Mouse (Mus musculus): Measurements from ENCODE around the gene Cbwd1. TPM values are rescaled to one million over a fixed set of nuclear protein-coding genes. Genes with fewer than 3 reads are reported as not detected.

Cbwd1 gene
- polyA plus RNA-seq, 1 experiment from 2014 or later: 16.5 TPM

DNA sequence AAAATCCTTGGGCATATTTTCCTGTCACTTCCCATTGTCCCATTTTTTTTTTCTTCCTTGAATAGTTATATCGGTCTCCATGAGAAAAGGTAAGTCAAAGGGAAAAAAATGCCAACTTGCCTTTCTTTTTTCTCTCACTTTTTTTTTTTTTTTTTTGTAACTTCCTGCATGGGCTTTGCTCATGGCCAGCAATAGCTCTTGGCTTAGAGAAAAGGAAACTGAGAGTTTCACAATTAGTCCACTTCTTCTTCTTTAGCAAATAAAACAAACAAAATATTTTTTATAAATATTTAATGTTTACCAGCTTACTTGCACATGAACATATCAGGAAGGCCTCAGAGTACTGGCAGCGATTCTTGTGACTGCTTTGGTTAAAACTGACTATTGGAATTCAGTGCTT is 4.8 kb upstream of the Cbwd1 start:
- 87% methylated on average over 2 of the region's 2 CpGs for whole genome bisulfite sequencing
- Histone ChIP-seq H3K9ac (ENCODE audit: low read length) (no peak overlapping the region), H3K4me3 (ENCODE audit: low read depth, low read length) (no peak overlapping the region), H3K27ac (ENCODE audit: low read depth, low read length) (no peak overlapping the region), H3K4me2 (ENCODE audit: low read length) (no peak overlapping the region), H3K36me3 (ENCODE audit: control insufficient read depth, insufficient read depth, low read length) (no peaks in the 10 kb centered on the region), H3K4me1 (ENCODE audit: control insufficient read depth, insufficient read depth, low read length) (no peaks in the 10 kb centered on the region), H3K27me3 (replicated peaks; ENCODE audit: control insufficient read depth, insufficient read depth, low read length) (no peaks in the 10 kb centered on the region), H3K9me3 (replicated peaks; ENCODE audit: control insufficient read depth, low read length) (no peaks in the 10 kb centered on the region)
- DNase-seq (ENCODE audit: low spot score) (no peak), ATAC-seq (no peak)

DNA sequence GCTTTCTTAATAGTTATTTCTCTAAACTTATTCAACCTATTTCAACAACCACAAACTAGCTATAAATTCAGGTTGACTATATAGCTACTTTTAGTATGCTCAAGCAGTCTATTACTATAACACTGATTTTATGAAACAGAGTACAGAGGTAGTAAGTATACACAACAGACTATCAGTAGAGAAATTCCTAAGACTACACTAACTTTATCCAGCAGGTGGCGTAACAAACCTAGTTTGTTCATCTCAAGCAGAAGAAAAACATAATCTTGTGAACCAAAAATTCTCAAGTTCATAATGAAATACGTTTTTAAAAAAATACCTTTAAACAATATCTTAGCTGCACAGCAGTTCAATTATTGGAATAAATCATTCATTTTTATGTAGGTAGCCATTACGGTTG is 2.9 kb downstream of the Cbwd1 start:
- Histone ChIP-seq H3K9me3 (replicated peaks; ENCODE audit: control insufficient read depth, low read length) (no peaks in the 10 kb centered on the region), H3K36me3 (ENCODE audit: control insufficient read depth, insufficient read depth, low read length) (peaks cover 12% of the 10 kb centered on the region), H3K4me3 (ENCODE audit: low read depth, low read length) (no peak overlapping the region), H3K4me1 (ENCODE audit: control insufficient read depth, insufficient read depth, low read length) (peaks cover 4% of the 10 kb centered on the region), H3K27me3 (replicated peaks; ENCODE audit: control insufficient read depth, insufficient read depth, low read length) (no peaks in the 10 kb centered on the region), H3K27ac (ENCODE audit: low read depth, low read length) (no peak overlapping the region), H3K9ac (ENCODE audit: low read length) (no peak overlapping the region), H3K4me2 (ENCODE audit: low read length) (no peak overlapping the region)
- DNase-seq (ENCODE audit: low spot score): peak; percentile 83
- WGBS: 40% methylated on average over 3 of the region's 3 CpGs
- ATAC-seq: no peak

DNA sequence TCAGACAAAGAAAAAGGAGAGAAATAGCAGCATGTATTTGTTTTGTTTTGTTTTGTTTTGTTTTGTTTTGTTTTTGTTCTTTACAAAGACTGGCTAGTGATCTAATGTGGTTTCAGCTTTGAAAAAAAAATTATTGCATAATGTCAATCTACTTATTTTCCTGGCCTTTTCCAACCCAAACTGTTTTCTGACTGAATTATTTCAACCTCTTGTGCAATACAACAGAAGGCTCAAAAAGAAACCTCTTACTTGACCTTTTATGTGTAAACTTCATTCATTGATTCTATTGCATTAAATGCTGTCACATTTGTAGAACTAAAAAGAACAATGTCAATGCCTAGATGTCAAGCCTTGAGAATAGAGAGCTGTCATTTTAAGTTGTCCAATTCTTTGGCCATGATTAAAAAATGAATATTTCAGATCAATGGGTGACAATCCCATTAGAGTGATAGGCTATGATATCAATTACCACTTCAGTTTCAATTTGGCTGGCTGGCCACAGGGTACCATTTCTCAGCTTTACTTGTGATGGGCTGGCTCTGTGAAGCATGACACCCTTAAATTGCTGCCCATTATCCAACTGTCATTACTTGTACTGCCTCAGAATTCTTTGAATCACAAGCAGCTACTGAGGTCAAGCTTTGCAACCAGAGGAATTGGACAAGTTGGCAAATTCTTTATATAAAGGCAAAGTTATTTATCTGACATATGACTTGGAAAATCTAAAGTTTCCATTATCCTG is 15.7 kb downstream of the Cbwd1 start:
- Histone ChIP-seq H3K27me3 (replicated peaks; ENCODE audit: control insufficient read depth, insufficient read depth, low read length) (no peaks in the 10 kb centered on the region), H3K4me2 (ENCODE audit: low read length) (no peak overlapping the region), H3K9me3 (replicated peaks; ENCODE audit: control insufficient read depth, low read length) (no peaks in the 10 kb centered on the region), H3K36me3 (ENCODE audit: control insufficient read depth, insufficient read depth, low read length) (no peaks in the 10 kb centered on the region), H3K9ac (ENCODE audit: low read length) (no peak overlapping the region), H3K4me3 (ENCODE audit: low read depth, low read length) (no peak overlapping the region), H3K4me1 (ENCODE audit: control insufficient read depth, insufficient read depth, low read length) (no peaks in the 10 kb centered on the region), H3K27ac (ENCODE audit: low read depth, low read length) (no peak overlapping the region)
- ATAC-seq: no peak
- DNase-seq (ENCODE audit: low spot score): no peak

DNA sequence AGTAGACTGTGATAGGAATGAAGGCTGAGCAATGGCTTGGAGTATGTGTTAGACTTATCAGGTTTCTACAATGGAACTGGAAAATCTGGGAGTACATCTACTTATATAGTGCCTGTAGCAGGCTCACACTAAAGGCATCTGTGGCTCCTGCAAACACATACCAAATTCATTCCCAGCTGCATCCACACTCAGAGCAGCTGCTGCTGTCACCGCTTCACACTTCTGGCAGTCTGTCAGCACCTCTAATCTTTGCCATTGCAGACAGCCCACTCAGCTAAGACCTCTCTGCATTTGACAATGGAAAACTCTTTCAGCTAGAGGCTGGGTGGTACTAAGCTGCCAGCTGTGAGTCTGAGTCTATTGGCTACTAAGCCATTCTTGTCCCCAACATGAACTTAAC is 24.3 kb downstream of the Cbwd1 start:
- no peak for ATAC-seq
- H3K36me3 ChIP-seq (ENCODE audit: control insufficient read depth, insufficient read depth, low read length): 0 out of 2 replicates have a peak, but pooled peaks cover 8% of the 10 kb centered on the region
- no peak overlapping the region for H3K9ac ChIP-seq (ENCODE audit: low read length)
- H3K27me3 ChIP-seq (replicated peaks; ENCODE audit: control insufficient read depth, insufficient read depth, low read length): no peaks in the 10 kb centered on the region
- 68% methylated on average over 1 of the region's 1 CpGs for WGBS
- no peak overlapping the region for H3K4me3 ChIP-seq (ENCODE audit: low read depth, low read length)
- DNase-seq (ENCODE audit: low spot score): peak; percentile 41
- no peak overlapping the region for H3K4me2 ChIP-seq (ENCODE audit: low read length)
- no peak overlapping the region for H3K27ac ChIP-seq (ENCODE audit: low read depth, low read length)
- no peaks in the 10 kb centered on the region for H3K4me1 ChIP-seq (ENCODE audit: control insufficient read depth, insufficient read depth, low read length)
- H3K9me3 ChIP-seq (replicated peaks; ENCODE audit: control insufficient read depth, low read length): no peaks in the 10 kb centered on the region

DNA sequence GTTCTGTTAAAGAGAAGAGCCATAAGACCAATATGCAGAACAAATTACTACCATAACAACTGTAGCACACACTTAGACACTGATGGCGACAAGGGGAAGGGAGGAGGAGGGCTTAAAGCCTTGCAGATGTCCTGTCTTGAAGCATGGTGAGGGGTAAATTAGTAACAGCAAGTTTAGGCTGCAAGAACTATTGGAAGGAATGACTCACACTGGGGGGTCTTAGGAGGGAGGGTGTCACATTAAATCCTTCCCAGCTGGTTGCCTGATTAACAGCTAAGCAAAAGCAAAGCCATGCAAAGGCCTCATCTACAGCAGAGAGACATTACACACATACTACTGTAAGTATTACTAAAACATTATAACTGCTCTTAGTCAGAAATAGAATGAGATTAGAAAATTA is 32.4 kb downstream of the Cbwd1 start:
- Histone ChIP-seq H3K9me3 (replicated peaks; ENCODE audit: control insufficient read depth, low read length) (no peaks in the 10 kb centered on the region), H3K4me1 (ENCODE audit: control insufficient read depth, insufficient read depth, low read length) (no peaks in the 10 kb centered on the region), H3K36me3 (ENCODE audit: control insufficient read depth, insufficient read depth, low read length) (no peaks in the 10 kb centered on the region), H3K9ac (ENCODE audit: low read length) (no peak overlapping the region), H3K27me3 (replicated peaks; ENCODE audit: control insufficient read depth, insufficient read depth, low read length) (no peaks in the 10 kb centered on the region), H3K4me2 (ENCODE audit: low read length) (no peak overlapping the region), H3K27ac (ENCODE audit: low read depth, low read length) (no peak overlapping the region), H3K4me3 (ENCODE audit: low read depth, low read length) (no peak overlapping the region)
- 23% methylated on average over 1 of the region's 1 CpGs for WGBS
- DNase-seq (ENCODE audit: low spot score) (no peak), ATAC-seq (no peak)

DNA sequence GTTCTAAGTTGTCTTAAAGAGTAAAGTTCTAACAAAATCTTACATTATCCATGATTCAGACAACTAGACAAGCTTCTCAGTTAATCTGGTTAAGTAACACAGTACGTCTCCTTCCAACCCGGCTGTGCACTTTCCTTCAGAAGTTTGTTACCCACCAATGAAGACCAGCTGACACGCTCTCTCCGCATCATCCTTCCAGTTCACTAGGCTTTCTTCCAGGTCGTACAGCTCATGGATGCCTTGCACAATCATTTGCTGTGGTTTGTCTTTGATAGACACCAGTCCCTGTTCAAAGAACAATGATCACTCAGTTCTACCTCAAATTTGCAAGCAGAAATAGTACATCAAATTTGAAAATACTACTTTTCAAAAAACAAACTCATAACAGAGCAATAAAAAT is 40.5 kb downstream of the Cbwd1 start:
- H3K4me2 ChIP-seq (ENCODE audit: low read length): no peak overlapping the region
- no peak for ATAC-seq
- no peak overlapping the region for H3K9ac ChIP-seq (ENCODE audit: low read length)
- no peak overlapping the region for H3K4me3 ChIP-seq (ENCODE audit: low read depth, low read length)
- no peak overlapping the region for H3K27ac ChIP-seq (ENCODE audit: low read depth, low read length)
- H3K4me1 ChIP-seq (ENCODE audit: control insufficient read depth, insufficient read depth, low read length): no peaks in the 10 kb centered on the region
- no peaks in the 10 kb centered on the region for H3K27me3 ChIP-seq (replicated peaks; ENCODE audit: control insufficient read depth, insufficient read depth, low read length)
- H3K9me3 ChIP-seq (replicated peaks; ENCODE audit: control insufficient read depth, low read length): no peaks in the 10 kb centered on the region
- H3K36me3 ChIP-seq (ENCODE audit: control insufficient read depth, insufficient read depth, low read length): peaks cover 14% of the 10 kb centered on the region; the same call in 1 of the 2 replicates
- 91% methylated on average over 5 of the region's 5 CpGs for WGBS
- DNase-seq (ENCODE audit: low spot score): no peak

DNA sequence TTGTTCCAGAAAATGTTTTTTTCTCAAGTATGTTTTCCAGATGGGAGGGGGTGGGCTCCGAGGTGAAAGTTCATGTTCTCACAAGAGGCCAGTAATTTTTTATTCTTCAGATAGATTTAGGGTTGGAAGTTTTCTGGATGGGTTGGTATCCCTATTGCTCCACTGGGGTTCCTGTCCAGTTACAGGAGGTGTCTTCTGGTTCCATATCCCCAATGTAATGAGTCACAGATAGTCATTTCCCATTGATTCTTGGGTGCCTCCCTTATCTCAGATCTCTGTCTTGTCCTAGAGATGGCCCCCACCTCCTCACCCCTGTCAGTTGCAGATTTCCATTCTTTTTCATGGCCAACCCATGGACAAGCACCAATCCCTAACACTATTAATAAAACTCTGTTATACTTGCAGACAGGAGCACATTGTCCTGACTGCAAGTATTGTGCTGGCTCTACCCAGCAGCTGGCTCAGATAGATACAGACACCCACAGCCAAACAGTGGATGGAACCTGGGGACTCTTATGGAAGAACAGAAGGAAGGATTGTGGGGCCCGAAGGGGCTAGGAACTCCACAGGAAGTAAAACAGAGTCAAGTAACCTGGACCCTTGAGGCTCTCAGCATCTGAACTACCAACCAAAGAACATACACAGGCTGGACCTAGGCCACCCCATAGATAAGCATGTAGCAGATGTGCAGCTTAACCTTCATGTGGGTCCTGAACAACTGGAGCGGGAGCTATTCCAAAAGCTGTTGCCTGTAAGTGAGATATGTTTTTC is 52.8 kb downstream of the Cbwd1 start:
- H3K9ac ChIP-seq (ENCODE audit: low read length): no peak overlapping the region
- WGBS: 93% methylated on average over 3 of the region's 3 CpGs
- DNase-seq (ENCODE audit: low spot score) (no peak), ATAC-seq (no peak)
- no peaks in the 10 kb centered on the region for H3K4me1 ChIP-seq (ENCODE audit: control insufficient read depth, insufficient read depth, low read length)
- no peaks in the 10 kb centered on the region for H3K9me3 ChIP-seq (replicated peaks; ENCODE audit: control insufficient read depth, low read length)
- H3K4me3 ChIP-seq (ENCODE audit: low read depth, low read length): no peak overlapping the region
- no peak overlapping the region for H3K4me2 ChIP-seq (ENCODE audit: low read length)
- H3K27me3 ChIP-seq (replicated peaks; ENCODE audit: control insufficient read depth, insufficient read depth, low read length): 0 out of 2 replicates have a peak, but pooled peaks cover 5% of the 10 kb centered on the region
- H3K27ac ChIP-seq (ENCODE audit: low read depth, low read length): no peak overlapping the region
- no peaks in the 10 kb centered on the region for H3K36me3 ChIP-seq (ENCODE audit: control insufficient read depth, insufficient read depth, low read length)

DNA sequence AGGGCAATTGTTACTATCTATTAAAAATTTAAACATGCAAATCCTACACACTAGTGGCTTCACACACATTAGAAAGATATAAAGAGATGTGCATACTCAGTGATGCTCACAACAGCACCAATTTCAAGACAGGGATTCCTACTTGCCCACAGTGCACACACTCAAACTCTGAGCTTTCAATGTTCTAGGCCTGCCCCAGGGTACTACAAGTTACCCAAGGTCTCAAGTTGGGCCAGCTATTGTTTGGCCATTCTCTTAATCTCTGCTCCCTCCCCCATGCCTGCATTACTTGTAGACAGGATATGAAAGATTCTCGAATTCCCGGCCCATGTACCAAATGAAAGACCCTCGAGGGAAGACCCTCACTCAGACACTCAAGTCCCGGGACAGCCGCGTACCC is 53.8 kb downstream of the Cbwd1 start:
- DNase-seq (ENCODE audit: low spot score): no peak
- Histone ChIP-seq H3K27me3 (replicated peaks; ENCODE audit: control insufficient read depth, insufficient read depth, low read length) (peaks cover 13% of the 10 kb centered on the region), H3K4me2 (ENCODE audit: low read length) (no peak overlapping the region), H3K9ac (ENCODE audit: low read length) (no peak overlapping the region), H3K27ac (ENCODE audit: low read depth, low read length) (no peak overlapping the region), H3K9me3 (replicated peaks; ENCODE audit: control insufficient read depth, low read length) (no peaks in the 10 kb centered on the region), H3K36me3 (ENCODE audit: control insufficient read depth, insufficient read depth, low read length) (no peaks in the 10 kb centered on the region), H3K4me3 (ENCODE audit: low read depth, low read length) (no peak overlapping the region), H3K4me1 (ENCODE audit: control insufficient read depth, insufficient read depth, low read length) (no peaks in the 10 kb centered on the region)
- no peak for ATAC-seq
- 92% methylated on average over 4 of the region's 6 CpGs for WGBS

DNA sequence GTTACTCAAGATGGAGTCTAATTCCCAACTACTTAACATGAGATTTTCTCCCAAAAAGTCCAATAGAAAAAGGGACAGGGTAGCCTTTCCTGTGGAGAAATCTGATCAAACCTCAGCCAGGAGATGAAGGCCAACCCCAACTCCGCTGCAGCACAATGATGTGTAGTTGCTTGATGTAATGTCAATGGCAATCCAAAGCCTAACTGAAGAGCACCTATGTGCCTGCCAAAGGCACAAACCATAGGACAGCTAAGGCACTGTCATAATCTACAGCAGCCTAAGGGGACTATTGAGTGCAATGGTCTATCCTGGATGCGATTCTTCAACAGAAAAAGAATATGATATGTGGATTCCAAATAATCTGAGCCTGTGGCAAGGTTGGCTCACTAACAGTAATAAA is 58.6 kb downstream of the Cbwd1 start:
- no peak overlapping the region for H3K4me2 ChIP-seq (ENCODE audit: low read length)
- H3K4me3 ChIP-seq (ENCODE audit: low read depth, low read length): no peak overlapping the region
- H3K9ac ChIP-seq (ENCODE audit: low read length): no peak overlapping the region
- H3K36me3 ChIP-seq (ENCODE audit: control insufficient read depth, insufficient read depth, low read length): no peaks in the 10 kb centered on the region
- WGBS: 54% methylated on average over 2 of the region's 2 CpGs
- H3K27ac ChIP-seq (ENCODE audit: low read depth, low read length): no peak overlapping the region
- peaks cover 56% of the 10 kb centered on the region for H3K27me3 ChIP-seq (replicated peaks; ENCODE audit: control insufficient read depth, insufficient read depth, low read length)
- H3K9me3 ChIP-seq (replicated peaks; ENCODE audit: control insufficient read depth, low read length): no peaks in the 10 kb centered on the region
- DNase-seq (ENCODE audit: low spot score) (no peak), ATAC-seq (no peak)
- peaks cover 11% of the 10 kb centered on the region; the same call in 1 of the 2 replicates for H3K4me1 ChIP-seq (ENCODE audit: control insufficient read depth, insufficient read depth, low read length)
